Mouse (Mus musculus): ENCODE data around the gene C3ar1. TPM values are rescaled to one million over a fixed set of nuclear protein-coding genes. Genes with fewer than 3 reads are reported as not detected.

C3ar1 gene
- total RNA-seq, 1 experiment from 2014 or later, result 3.0 TPM

- peak; percentile 64 for DNase-seq
Measured at GRCm38 (mm10) chr6:122825923-122826742, 29.8 kb downstream of the C3ar1 start.

DNA sequence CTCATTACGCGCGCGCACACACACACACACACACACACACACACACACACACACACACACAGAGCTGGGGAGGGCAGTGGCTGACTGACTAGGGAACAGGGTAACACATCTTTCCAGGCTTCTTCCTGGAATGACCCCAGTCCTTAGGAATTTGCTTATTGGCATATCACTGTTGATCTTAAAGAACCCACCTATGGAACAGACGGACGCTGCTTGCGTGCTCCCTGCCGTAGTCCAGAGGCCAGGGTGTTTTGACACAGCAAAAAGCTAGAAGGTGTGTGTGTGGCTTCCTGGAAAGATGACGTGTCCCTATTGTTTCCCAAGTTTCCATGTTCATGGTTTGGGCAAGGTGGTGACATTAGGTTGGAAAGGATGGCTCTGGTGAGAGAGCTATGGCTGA, 30.8 kb downstream of the C3ar1 start:
- DNase-seq, result no peak

- DNase-seq, result no peak
Measured at GRCm38 (mm10) chr6:122824086-122824485, 31.9 kb downstream of the C3ar1 start.

DNA sequence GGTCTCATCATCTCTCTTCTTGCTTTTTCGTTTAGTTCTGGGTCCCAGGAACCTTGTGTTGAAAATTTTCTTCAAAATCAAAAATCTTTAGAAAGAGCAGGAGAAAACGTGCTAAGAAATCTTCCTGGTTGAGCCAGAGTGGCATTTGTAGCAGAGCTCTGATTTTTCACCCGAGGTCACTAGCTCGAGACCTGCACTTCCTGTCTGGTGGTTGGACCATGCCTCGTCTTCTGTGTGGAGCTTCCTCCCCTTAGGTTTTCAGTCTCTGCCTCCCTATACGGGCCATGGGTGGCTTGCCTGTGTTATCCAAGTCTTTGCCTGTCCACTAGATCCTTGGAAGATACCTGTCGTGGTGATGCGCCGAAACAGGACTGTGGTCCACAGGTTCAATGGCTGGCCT, 34.1 kb downstream of the C3ar1 start:
- no peak for DNase-seq

DNA sequence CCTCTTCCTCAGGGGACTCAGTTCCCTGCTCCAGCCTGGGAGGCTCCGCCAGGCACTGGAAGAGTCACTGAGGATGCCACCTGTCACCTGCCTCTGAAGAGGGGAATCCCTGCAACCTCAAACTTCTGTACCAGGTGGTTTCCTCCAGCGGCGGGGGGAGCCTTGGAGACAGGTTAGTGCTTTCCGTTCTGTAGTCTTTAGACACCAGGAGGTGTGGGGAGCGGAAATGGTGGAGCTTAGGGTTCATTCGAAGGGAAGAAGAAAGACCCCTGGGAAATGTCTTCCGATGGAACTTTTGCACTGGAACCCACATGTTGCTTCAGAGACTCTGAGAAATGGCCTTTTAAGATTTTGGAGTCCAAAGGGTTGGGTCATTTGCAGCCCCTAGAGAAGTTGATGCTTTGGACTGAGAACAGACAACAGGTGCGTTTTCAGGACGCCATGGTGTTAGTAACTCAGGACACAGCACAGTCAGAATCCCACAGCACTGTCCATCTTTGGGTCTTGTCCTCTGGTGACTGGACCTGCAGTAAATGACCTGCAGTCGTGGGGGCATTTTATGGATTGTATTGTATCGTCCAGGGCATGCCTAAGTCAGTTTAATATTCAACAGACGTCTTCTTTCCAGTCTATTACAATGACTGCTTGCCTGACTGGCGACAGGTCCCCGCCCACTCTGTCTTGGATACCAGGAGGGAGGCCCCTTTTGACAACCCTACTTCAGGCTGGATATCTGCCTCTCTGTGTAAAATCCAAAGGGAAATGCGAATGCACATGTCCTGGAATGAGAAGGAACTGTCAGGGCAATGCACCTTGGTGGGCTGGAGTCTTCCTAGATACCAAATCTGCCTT, 34.9 kb downstream of the C3ar1 start:
- DNase-seq, result no peak

DNA sequence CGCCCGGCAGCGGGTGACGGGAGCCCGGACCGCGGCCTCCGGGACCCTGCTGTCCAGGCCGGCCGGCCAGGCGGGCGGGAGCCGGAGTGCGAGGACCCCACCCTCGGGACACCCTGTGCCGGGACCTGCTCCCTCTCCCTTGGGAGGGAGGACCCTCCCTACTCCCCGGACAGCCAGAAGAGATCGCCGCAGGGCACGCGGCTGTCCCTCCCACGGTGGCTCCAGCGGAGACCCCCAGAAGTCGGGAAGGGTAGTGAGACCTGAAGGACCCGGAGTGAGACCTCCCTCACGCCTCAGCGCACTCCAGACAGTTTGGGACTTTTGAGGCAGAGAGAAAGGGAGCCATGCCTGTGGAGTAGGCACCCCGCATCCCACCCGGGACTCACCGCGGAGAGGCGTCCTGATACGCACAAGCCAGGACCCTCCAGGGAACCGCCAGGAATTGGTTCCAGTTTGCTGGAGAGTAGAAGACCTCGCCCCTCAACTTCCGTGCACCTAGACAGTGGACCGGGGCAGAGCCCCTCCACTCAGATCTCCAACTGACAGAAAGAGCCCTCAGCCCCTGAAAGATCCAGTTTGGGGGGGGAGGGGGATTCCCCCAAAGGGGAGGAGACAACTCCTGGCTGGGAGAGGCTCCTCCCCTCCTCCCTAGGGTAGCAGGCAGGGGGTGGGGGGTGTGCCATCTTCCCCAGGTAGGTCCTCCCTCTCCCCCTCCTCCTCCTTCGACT, 35.7 kb downstream of the C3ar1 start:
- DNase-seq, result peak; percentile 24

- DNase-seq, result peak; percentile 86
Measured at GRCm38 (mm10) chr6:122819306-122820070, 36.5 kb downstream of the C3ar1 start, which contains the start of gene Foxj2. Gene Foxj2 (plus strand): TSS chr6:122819914.

- no peak for DNase-seq
Measured at GRCm38 (mm10) chr6:122813640-122814039, 42.3 kb downstream of the C3ar1 start.

DNA sequence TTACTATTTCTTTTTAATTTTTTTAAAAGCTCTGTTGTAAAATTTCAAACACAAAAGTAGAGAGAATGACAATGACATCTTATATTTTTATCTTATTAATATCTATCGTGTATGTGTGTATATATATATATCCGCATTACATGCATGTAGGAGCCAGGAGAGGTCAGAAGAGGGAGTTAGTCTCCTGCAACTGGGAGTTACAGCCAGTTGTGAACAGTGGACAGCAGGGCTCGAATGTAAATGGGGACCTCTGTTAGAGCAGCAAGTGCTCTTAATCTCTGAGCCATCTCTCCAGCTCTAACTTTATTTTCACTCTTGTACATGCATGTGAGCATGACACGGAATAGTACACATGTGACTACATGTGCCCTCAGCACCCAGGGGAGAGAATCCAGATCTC, 43.2 kb downstream of the C3ar1 start:
- no peak for DNase-seq

DNA sequence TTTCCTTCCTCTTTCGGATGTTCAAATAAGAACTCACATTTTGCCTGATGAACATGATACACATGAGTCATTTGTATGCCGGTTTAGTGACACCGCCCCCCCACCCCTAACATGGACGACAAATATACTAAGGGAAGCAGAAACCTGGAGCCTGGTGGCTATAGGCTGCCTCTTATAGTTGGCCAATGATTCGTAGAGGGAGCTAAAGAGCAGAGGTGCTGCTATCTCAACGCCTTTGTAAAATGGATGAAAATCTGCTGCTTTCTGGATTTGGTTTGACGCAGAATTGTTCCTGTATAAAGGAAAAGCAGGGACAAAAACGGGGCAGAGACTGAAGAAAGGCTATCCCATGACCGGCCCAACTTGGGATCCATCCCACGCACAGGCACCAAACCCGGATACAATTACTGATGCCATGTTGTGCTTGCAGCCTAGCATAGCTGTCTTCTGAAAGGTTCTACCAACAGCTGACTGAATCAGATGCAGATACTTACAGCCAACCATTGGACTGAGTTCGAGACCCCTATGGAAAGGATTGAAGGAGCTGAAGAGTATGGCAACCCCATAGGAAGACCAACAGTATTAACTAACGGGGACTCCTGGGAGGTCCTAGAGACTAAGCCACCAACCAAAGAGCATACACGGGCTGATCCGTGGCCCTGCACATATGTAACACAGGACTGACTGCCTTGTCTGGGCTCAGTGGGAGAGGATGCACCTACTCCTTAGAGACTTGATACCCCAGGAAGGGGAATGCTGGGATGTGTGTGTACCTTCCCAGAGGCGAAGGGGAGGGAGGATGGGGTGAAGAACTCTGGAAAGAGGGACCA, 44.0 kb downstream of the C3ar1 start:
- DNase-seq, result no peak

DNA sequence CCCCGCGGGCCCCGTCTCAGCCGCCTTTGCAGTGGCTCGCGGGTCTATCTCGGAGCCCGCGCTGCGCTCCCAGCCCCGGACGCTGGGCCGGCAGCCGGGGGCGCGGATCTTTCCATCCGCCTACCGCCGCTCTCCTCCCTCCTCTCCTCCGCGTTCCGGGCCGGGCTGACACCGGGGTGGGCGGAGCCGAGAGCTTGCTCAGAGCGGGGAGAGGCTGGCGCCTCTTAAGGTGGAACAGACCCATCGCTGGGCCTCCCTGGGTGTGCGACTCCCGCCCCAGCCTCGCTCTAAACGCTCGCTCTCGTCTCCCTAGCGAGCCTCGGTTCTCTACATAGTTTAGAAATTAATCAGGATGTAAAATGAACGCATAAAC, 44.7 kb downstream of the C3ar1 start:
- peak; percentile 96 for DNase-seq

- peak; percentile 95 for DNase-seq
Measured at GRCm38 (mm10) chr6:122810615-122811279, 45.2 kb downstream of the C3ar1 start.

DNA sequence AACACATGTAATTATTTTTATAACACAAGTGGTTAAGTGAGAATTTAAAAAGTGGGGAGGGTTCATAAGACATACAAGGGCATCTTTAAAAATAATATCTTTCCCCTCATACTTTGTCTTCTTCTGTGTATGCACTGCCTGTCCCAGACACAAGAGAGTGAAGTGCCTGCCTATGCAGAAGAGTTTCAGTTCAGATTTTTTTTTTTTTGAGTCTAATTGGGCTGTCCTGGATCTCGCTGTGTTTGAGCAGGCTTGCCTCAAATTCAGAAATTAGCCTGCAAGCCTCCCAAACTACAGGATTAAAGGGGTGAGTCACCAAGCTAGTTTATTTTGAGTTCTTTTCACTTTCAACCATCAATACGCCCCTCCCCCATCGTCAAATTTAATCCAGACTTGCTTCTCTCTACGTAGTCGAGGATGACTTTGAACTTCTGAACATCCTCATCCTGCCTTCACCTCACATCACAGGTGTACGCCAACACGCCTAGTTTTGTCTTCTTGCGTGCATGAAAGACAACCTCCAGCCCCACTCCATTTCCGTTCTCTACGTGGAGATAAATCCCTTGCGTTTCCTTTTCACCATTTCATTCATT, 45.8 kb downstream of the C3ar1 start:
- no peak for DNase-seq

DNA sequence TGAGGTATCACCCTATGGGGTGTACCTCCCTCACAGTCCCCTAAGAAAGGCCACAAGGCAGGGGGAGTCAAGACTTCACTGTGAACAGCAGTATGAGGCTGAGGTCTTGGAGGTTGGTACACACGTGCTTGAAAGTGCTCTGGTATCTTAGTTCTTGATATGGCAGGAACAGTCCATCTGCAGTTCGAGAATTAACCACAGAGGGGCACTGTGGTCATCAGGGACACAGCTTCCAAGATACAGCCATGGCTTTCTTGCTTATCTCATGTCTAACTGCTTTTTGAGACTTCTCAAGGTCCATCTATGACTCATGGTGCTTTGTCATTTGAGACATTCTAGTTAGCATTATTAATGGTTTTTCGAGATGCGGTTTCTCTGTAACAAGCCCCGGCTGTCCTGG, 51.5 kb downstream of the C3ar1 start:
- DNase-seq, result peak; percentile 78

- no peak for DNase-seq
Measured at GRCm38 (mm10) chr6:122801801-122802514, 54.0 kb downstream of the C3ar1 start.

- DNase-seq, result peak; percentile 66
Measured at GRCm38 (mm10) chr6:122801301-122801800, 54.6 kb downstream of the C3ar1 start, which contains the start of gene Slc2a3. Gene Slc2a3 (minus strand): TSS chr6:122801640.

- DNase-seq, result no peak
Measured at GRCm38 (mm10) chr6:122800640-122801300, 55.2 kb downstream of the C3ar1 start.
